Comparison of ENCODE assay signal across 9 mouse cellular contexts in genomic region chr3:68761626-68762331, GRCm38 (mm10).
A peak's percentile ranks its signal among the peaks of the same experiment; 100 is the strongest.
DNase-seq lines count a peak whose midpoint lies in the region; ATAC-seq and TF ChIP-seq lines count a peak whose summit lies in the region.
"Had no signal": no experiment of that assay in that cellular context is flagged by ENCODE, and none has a peak within 500 bp of the region (broad histone marks: within the 10 kb centered on the region; RNA-seq: fewer than 3 reads in every experiment).

No protein-coding gene starts in this region.

- no peaks in the 10 kb centered on the region; the same call in 1 of the 2 replicates for H3K4me1 ChIP-seq in hindbrain, embryonic 11.5 days (replicated peaks; ENCODE audit: control insufficient read depth, insufficient read depth, low read length)
- H3K4me1 ChIP-seq in hindbrain, embryonic 13.5 days (replicated peaks): 0 out of 2 replicates have a peak, but pooled peaks cover 4% of the 10 kb centered on the region
- H3K4me1 ChIP-seq in ES-E14 (ENCODE audit: control insufficient read depth in 2 of 2, insufficient read depth in 2 of 2, low read length in 2 of 2, poor library complexity in 1 of 2): peaks cover 20 to 21% of the 10 kb centered on the region in 2 experiments; a peak in 3 of 4 replicates
- peaks cover 37% of the 10 kb centered on the region for H3K4me1 ChIP-seq in heart, embryonic 15.5 days (replicated peaks)
- peaks cover 10% of the 10 kb centered on the region for H3K4me1 ChIP-seq in liver, embryonic 13.5 days (replicated peaks)
- H3K4me1 ChIP-seq in midbrain, embryonic 16.5 days (ENCODE audit: control insufficient read depth, insufficient read depth, low read length): no peaks in the 10 kb centered on the region

- H3K4me3 ChIP-seq in hindbrain, embryonic 11.5 days (ENCODE audit: low read depth, low read length): no peak overlapping the region
- H3K4me3 ChIP-seq in hindbrain, embryonic 13.5 days: no peak overlapping the region
- H3K4me3 ChIP-seq in ES-E14 (ENCODE audit: insufficient read depth in 1 of 2, low read depth in 1 of 2, low read length in 2 of 2, poor library complexity in 1 of 2, severe bottlenecking in 1 of 2): no peak overlapping the region
- H3K4me3 ChIP-seq in heart, embryonic 15.5 days: no peak overlapping the region
- H3K4me3 ChIP-seq in liver, embryonic 13.5 days (replicated peaks): no peak overlapping the region
- no peak overlapping the region for H3K4me3 ChIP-seq in midbrain, embryonic 16.5 days (ENCODE audit: low read depth, low read length)

- in situ Hi-C loops in ES-E14 (cut with MboI; ENCODE audit: low sequenced_read_pairs in 2 of 2, unreplicated experiment in 2 of 2): no loop called here

- H3K9me3 ChIP-seq in hindbrain, embryonic 11.5 days (ENCODE audit: control insufficient read depth, low read length): no peaks in the 10 kb centered on the region
- H3K9me3 ChIP-seq in hindbrain, embryonic 13.5 days: no peaks in the 10 kb centered on the region
- H3K9me3 ChIP-seq in ES-E14 (ENCODE audit: control insufficient read depth, insufficient read depth, low read depth, low read length): no peaks in the 10 kb centered on the region
- no peaks in the 10 kb centered on the region for H3K9me3 ChIP-seq in heart, embryonic 15.5 days (replicated peaks)
- no peaks in the 10 kb centered on the region for H3K9me3 ChIP-seq in liver, embryonic 13.5 days (replicated peaks)
- no peaks in the 10 kb centered on the region for H3K9me3 ChIP-seq in midbrain, embryonic 16.5 days (replicated peaks; ENCODE audit: control insufficient read depth, low read length, poor library complexity, severe bottlenecking)
- H3K9me3 ChIP-seq: G1E had no signal

- intact Hi-C loops in left cerebral cortex, postnatal 4 days (cut with DNase I): no loop called here

- ATAC-seq in hindbrain, embryonic 11.5 days (ENCODE audit: low FRiP score): no peak
- no peak for ATAC-seq in hindbrain, embryonic 13.5 days (ENCODE audit: low FRiP score)
- peak; percentile 24; the same call in 1 of the 2 replicates for ATAC-seq in heart, embryonic 15.5 days (replicated peaks; ENCODE audit: insufficient number of reproducible peaks, insufficient read depth, low FRiP score, low read depth)
- ATAC-seq in liver, embryonic 13.5 days (ENCODE audit: low read depth): no peak
- no peak for ATAC-seq in midbrain, embryonic 16.5 days

- WGBS in hindbrain, embryonic 11.5 days: 26% methylated on average over 11 of the region's 11 CpGs
- 43% methylated on average over 11 of the region's 11 CpGs for WGBS in hindbrain, embryonic 13.5 days
- WGBS in heart, embryonic 15.5 days: 18% methylated on average over 11 of the region's 11 CpGs
- WGBS in liver, embryonic 13.5 days (ENCODE audit: insufficient replicate concordance): 15% methylated on average over 11 of the region's 11 CpGs
- WGBS in midbrain, embryonic 16.5 days: 44% methylated on average over 11 of the region's 11 CpGs

- H3K36me3 ChIP-seq in hindbrain, embryonic 11.5 days (ENCODE audit: control insufficient read depth, insufficient read depth, low read length): no peaks in the 10 kb centered on the region
- no peaks in the 10 kb centered on the region for H3K36me3 ChIP-seq in hindbrain, embryonic 13.5 days
- no peaks in the 10 kb centered on the region for H3K36me3 ChIP-seq in ES-E14 (ENCODE audit: control insufficient read depth, insufficient read depth, low read length, poor library complexity, severe bottlenecking)
- no peaks in the 10 kb centered on the region for H3K36me3 ChIP-seq in heart, embryonic 15.5 days
- H3K36me3 ChIP-seq in liver, embryonic 13.5 days: no peaks in the 10 kb centered on the region
- H3K36me3 ChIP-seq in midbrain, embryonic 16.5 days (ENCODE audit: control insufficient read depth, insufficient read depth, low read length): no peaks in the 10 kb centered on the region
- H3K36me3 ChIP-seq: G1E had no signal

- H3K27me3 ChIP-seq in hindbrain, embryonic 11.5 days (ENCODE audit: control insufficient read depth, insufficient read depth, low read length): no peaks in the 10 kb centered on the region
- no peaks in the 10 kb centered on the region for H3K27me3 ChIP-seq in hindbrain, embryonic 13.5 days
- H3K27me3 ChIP-seq in heart, embryonic 15.5 days: no peaks in the 10 kb centered on the region
- H3K27me3 ChIP-seq in liver, embryonic 13.5 days: no peaks in the 10 kb centered on the region
- H3K27me3 ChIP-seq in midbrain, embryonic 16.5 days (ENCODE audit: control insufficient read depth, insufficient read depth, low read depth, low read length): no peaks in the 10 kb centered on the region

- peak; percentile 29 for DNase-seq in hindbrain, embryonic 11.5 days (ENCODE audit: low spot score)
- DNase-seq in ES-E14 (ENCODE audit: low read depth, low spot score): no peak
- DNase-seq in liver, embryonic 13.5 days: no peak
- DNase-seq in Muller cell, postnatal 12 days (ENCODE audit: inconsistent ontology term): no peak
- DNase-seq in left cerebral cortex, postnatal 4 days: no peak

- no peak overlapping the region for H3K4me2 ChIP-seq in hindbrain, embryonic 11.5 days (replicated peaks; ENCODE audit: low read depth, low read length)
- no peak overlapping the region for H3K4me2 ChIP-seq in hindbrain, embryonic 13.5 days
- 0 out of 2 replicates have a peak overlapping the region, but pooled peaks have one; percentile 3 for H3K4me2 ChIP-seq in heart, embryonic 15.5 days
- peak overlapping the region; percentile 32 for H3K4me2 ChIP-seq in liver, embryonic 13.5 days
- H3K4me2 ChIP-seq in midbrain, embryonic 16.5 days (ENCODE audit: low read length): no peak overlapping the region

- H3K27ac ChIP-seq in hindbrain, embryonic 11.5 days (ENCODE audit: low read depth, low read length): no peak overlapping the region
- H3K27ac ChIP-seq in hindbrain, embryonic 13.5 days: no peak overlapping the region
- H3K27ac ChIP-seq in ES-E14 (ENCODE audit: insufficient read depth, low read depth, low read length, poor library complexity, severe bottlenecking): 0 out of 2 replicates have a peak overlapping the region, but pooled peaks have one; percentile 18
- peak overlapping the region; percentile 76 for H3K27ac ChIP-seq in heart, embryonic 15.5 days
- H3K27ac ChIP-seq in liver, embryonic 13.5 days: no peak overlapping the region
- no peak overlapping the region for H3K27ac ChIP-seq in midbrain, embryonic 16.5 days (ENCODE audit: low read length)

- H3K9ac ChIP-seq in hindbrain, embryonic 11.5 days (ENCODE audit: low read depth, low read length): no peak overlapping the region
- H3K9ac ChIP-seq in hindbrain, embryonic 13.5 days: no peak overlapping the region
- H3K9ac ChIP-seq in ES-E14 (ENCODE audit: insufficient read depth, low read depth, low read length, poor library complexity, severe bottlenecking): no peak overlapping the region
- H3K9ac ChIP-seq in heart, embryonic 15.5 days: no peak overlapping the region
- no peak overlapping the region for H3K9ac ChIP-seq in liver, embryonic 13.5 days
- no peak overlapping the region for H3K9ac ChIP-seq in midbrain, embryonic 16.5 days (ENCODE audit: low read depth, low read length)

TF ChIP-seq in ES-E14, 5 proteins besides CTCF, POLR2A, EP300 and RAD21:
- no peak for TF ChIP-seq HCFC1 (IDR thresholded peaks at IDR 0.05; ENCODE audit: borderline replicate concordance, insufficient read depth, low read length)
- TF ChIP-seq MAFK (IDR thresholded peaks at IDR 0.05; ENCODE audit: insufficient read depth, low read depth, low read length): no peak

Comparison
In these comparisons a context has a peak if more than half of its experiments do, and no peak if none do; other contexts are left out.
1. H3K27ac ChIP-seq: peak in ES-E14 (single experiment) and heart, embryonic 15.5 days (single experiment); none in hindbrain, embryonic 11.5 days (single experiment), hindbrain, embryonic 13.5 days (single experiment), liver, embryonic 13.5 days (single experiment) and midbrain, embryonic 16.5 days (single experiment).
2. H3K4me2 ChIP-seq: peak in heart, embryonic 15.5 days (single experiment) and liver, embryonic 13.5 days (single experiment); none in hindbrain, embryonic 11.5 days (single experiment), hindbrain, embryonic 13.5 days (single experiment) and midbrain, embryonic 16.5 days (single experiment).